Mouse (Mus musculus): ENCODE data around the gene Nos1. TPM values are rescaled to one million over a fixed set of nuclear protein-coding genes. Genes with fewer than 3 reads are reported as not detected.

Nos1 gene
- total RNA-seq, 2 experiments from 2014 or later = 0.15 to 0.17 TPM

DNA sequence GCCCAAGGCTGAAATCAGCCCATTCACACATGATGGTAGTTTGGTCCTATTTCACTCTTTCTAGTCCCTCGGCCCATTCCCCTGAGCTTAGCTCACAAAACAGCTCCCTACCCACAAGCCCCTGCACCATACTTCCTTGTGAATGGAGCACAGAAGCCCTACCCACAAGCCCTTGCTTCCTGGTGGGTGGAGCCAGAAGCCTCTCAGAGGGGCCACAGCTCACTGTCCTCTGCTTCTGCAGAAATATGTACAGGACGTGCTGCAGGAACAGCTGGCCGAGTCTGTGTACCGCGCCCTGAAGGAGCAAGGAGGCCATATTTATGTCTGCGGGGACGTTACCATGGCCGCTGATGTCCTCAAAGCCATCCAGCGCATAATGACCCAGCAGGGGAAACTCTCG is 168.6 kb downstream of the Nos1 start:
- intact Hi-C loops (cut with DNase I) = loop anchor here (5.0 kb wide), 1 partner anchor 337 kb away; no protein-coding TSS in a partner anchor
- no peak for DNase-seq

DNA sequence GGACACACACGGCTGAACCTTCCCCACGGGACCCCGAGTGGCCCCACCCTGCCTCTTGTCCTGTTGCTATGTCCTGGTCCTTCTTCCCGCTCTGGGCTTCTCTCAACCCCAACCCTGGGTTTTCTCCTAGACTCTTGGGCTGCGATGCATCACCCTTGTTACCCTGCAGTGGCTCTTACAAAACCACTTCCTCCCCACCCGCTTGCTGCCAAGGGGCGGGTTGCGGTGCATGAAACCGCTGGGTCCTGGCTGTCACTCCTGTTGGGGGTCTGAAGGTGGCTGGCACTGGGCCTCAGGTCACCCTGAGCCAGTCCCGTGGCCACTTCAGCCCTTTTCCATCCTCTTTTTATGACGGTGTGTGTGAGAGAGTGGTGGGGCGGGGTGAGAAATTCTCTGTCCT is 173.1 kb downstream of the Nos1 start:
- no peak for DNase-seq
- intact Hi-C loops (cut with DNase I) = no loop called here

GRCm38 (mm10) chr5:117954429-117954828 is 173.6 kb downstream of the Nos1 start:
- intact Hi-C loops (cut with DNase I) = no loop called here

DNA sequence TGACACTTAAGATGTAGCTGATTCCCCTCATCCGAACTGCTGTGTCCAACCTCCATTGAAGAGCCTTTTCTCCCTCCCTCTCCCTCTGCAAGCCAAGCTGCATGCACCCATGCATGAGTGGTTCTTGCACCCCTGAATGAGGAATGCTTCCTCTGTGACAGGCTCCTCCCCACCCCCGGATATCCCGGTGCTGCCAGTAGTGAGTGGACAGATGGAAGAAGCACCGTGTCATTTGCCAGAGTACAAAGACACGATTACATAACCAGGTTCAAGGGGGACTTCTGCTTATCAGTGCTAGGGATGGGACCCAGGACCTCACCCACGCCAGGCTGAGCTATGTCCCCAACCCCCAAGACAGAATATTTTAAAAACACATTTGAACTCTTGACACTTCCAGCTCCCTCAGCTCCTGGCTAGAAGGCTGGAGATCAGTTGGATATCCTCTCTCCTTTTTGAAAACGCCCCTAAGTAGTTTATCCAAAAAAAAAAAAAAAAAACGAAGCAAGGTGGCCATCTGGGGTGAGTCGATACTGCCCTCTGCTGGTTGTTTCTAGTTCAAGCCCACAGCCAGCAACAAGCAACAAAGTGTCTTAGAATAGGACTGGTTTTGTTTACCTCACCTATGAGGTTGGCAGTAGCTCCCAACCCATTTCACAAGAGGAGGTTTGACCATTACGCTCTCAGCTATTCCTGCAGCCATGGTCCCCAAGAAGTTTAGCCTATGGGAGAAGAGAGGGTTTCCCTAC is 175.0 kb downstream of the Nos1 start:
- DNase-seq = peak; percentile 11 to 37

More at GRCm38 (mm10) chr5:117954429-117954828, 173.6 kb downstream of the Nos1 start:
- no peak for DNase-seq

GRCm38 (mm10) chr5:117964750-117965149 is 183.9 kb downstream of the Nos1 start:
- intact Hi-C loops (cut with DNase I) = no loop called here
- DNase-seq = no peak

More for the DNA sequence above, 175.0 kb downstream of the Nos1 start:
- intact Hi-C loops (cut with DNase I) = loop anchor here (5.0 kb wide), 1 partner anchor 46 kb away; no protein-coding TSS in a partner anchor

GRCm38 (mm10) chr5:117966956-117967355 is 186.1 kb downstream of the Nos1 start:
- no peak for DNase-seq
- intact Hi-C loops (cut with DNase I) = no loop called here

DNA sequence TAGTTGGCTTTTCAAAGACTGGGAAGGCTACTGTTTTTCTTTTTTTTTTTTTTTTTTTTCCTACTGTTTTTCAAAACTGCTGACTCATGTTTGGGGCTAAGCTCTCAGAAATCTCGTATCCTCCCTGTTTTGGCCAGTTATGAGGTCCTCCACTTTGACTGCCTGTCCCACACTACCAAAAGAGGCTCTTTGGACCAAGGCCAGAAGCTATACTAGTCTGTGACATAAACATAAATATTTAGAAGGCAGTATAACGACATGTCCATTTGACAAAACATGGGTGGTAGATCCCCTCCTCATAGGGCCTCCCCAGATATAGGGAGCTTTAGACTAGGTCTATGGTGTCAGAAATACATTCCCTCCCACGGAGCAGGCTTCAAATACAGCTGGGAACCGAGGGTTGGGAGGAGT is 186.8 kb downstream of the Nos1 start:
- no peak for DNase-seq
- intact Hi-C loops (cut with DNase I) = no loop called here

DNA sequence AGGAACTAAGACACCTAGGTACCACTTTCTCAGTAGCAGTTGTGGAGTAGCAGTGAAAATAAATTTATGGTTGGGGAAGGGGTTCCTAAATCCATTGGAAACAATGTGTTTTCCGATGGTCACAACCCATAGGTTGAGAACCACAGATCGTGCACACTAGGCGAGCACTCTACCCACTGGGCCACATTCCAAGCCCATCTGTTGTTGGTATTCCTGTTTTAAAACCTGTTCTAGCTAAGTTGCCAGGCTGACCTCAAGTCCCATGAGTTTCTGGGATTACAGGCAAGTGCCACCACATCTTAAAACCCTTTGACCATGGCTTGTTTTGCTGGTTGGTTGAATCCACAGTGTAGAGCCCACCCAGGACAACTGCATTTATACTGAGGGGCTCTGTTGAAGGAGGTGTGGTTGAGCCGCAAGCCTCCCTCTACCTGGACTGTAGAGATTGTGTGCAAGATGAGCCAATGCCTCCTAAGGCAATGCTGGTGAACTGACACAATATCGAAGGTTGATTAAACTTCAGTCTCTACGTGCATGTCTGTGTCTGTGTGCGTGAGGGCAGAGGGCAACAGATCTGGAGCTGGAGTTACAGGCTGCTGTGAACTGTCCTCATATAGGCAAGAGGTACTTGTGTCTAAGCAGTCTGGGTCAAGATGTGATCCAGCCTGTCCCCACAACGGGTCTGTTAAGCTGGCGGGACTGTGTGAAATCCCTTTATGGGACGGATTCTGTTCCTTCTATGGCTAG is 189.0 kb downstream of the Nos1 start:
- DNase-seq = no peak

GRCm38 (mm10) chr5:117976263-117976656 is 195.4 kb downstream of the Nos1 start:
- no peak for DNase-seq
- intact Hi-C loops (cut with DNase I) = no loop called here

More for the DNA sequence above, 189.0 kb downstream of the Nos1 start:
- intact Hi-C loops (cut with DNase I) = no loop called here

DNA sequence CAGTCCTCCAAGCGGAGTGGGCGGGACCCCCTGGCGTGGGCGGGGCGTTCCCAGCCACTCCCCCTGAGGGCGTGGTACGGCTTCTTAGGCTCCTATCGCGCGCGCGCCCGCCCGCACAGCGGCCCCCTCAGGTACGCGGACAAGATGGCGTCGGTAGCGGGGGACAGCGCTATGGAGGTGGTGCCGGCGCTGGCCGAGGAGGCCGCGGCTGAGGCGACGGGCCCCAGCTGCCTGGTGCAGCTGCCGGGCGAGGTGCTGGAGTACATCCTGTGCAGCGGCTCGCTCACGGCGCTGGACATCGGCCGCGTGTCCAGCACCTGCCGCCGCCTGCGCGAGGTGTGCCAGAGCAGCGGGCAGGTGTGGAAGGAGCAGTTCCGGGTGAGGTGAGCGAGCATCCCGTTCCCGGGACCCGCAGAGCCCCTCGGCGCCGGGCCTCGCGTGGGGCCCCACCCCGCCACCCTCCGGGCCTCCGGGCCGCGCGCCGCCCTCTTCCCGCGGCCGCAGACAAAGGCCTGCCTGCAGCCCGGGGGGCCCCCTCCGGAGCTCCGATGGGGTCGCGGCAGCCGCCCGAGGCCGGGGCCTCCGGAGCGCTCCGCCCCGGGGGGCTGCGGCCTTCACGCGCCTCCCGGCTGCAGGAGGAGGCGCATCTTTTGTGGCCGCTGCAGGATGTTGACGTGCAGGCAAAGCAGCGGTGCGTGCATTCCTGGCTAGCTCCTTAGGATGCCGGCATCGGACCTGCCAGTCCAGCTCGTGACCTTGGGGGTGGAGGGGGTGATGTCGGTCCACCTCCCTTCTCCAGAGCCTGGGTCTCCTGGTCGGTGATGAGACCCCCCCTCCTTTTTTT is 196.0 kb downstream of the Nos1 start, which contains the start of gene Fbxo21:
Gene Fbxo21 (plus strand): TSS at position 74 of the 844 bp plus-strand sequence.
- intact Hi-C loops (cut with DNase I) = no loop called here
- peak; percentile 97 to 98 for DNase-seq

GRCm38 (mm10) chr5:117977501-117978158 is 196.8 kb downstream of the Nos1 start:
- DNase-seq = peak in 1 of 2 experiments; percentile 45
- intact Hi-C loops (cut with DNase I) = no loop called here

DNA sequence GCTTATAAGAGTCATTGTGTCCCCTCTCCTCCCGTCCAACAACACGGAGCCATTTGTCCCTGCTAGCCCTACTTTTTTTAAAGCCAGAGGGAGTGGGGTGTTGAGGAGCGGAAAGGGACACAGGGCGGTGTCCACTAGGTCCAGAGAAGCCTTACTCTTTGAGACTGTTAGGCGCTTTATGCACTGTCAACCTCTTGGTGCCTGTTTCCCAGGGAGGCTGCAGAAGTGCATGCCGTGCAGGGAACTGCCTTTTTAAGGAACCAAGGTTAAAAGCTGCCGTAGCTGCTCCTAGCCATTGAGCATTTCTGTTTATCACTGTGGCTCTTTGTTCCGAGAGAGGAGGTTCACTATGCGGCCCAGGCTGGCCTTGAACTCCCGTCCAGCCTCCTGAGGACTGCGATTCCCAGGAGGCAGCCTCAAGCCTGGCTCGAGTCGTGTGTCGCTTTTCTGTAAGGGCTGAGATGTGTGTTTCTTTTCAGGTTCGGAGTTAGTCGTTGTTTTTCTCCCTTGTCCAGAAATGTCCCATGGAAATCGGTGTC is 197.4 kb downstream of the Nos1 start:
- intact Hi-C loops (cut with DNase I) = no loop called here
- DNase-seq = no peak

- DNase-seq = no peak
- intact Hi-C loops (cut with DNase I) = no loop called here
These were observed 198.2 kb downstream of the Nos1 start for GRCm38 (mm10) chr5:117979082-117979481.

- intact Hi-C loops (cut with DNase I) = no loop called here
- DNase-seq = no peak
These were observed 200.1 kb downstream of the Nos1 start for GRCm38 (mm10) chr5:117980921-117981320.

DNA sequence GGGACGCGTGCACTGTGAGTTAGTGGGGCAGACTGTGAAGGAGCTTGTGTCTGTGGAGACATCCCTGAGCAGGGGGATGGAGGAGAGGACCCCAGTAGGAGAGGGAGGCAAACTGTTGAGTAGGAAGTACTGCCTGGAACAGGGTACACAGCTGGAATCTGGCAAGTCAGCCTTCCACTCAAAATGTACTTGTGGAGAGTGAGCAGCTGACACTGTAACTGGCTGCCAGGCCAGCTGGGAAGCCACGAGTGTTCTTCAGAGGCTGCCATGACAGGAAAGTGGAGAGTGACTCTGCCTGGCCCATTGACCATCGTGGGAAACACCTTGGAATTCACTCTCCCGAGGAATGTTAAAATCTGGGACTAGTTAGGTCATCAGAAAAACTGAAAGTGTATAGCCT is 201.1 kb downstream of the Nos1 start:
- DNase-seq = no peak
- intact Hi-C loops (cut with DNase I) = no loop called here

GRCm38 (mm10) chr5:117986327-117986726 is 205.5 kb downstream of the Nos1 start:
- no peak for DNase-seq
- intact Hi-C loops (cut with DNase I) = no loop called here

- intact Hi-C loops (cut with DNase I) = no loop called here
- DNase-seq = no peak
These were observed 207.1 kb downstream of the Nos1 start for GRCm38 (mm10) chr5:117987891-117988290.

- intact Hi-C loops (cut with DNase I) = no loop called here
- no peak for DNase-seq
These were observed 207.5 kb downstream of the Nos1 start for GRCm38 (mm10) chr5:117988367-117988766.

DNA sequence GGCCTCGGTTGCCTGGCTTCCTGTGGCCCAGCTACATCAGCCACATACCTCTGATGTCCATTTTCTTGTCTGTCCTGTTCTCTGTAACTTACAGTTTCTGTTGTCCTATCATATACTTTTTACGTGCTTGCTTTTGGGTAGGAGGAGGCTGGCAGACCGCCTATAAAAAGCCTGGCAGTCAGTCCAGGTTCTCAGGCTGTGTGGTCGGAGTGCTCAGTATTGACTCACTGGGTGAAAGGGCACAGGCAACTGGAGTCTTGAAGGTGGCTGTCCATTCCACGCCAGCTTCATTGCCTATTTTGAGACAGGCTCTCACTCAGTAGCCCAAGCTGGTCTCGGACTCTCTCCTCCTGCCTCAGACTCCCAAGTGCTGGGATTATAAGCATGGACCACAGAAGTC is 208.9 kb downstream of the Nos1 start:
- intact Hi-C loops (cut with DNase I) = no loop called here
- DNase-seq = peak; percentile 76

DNA sequence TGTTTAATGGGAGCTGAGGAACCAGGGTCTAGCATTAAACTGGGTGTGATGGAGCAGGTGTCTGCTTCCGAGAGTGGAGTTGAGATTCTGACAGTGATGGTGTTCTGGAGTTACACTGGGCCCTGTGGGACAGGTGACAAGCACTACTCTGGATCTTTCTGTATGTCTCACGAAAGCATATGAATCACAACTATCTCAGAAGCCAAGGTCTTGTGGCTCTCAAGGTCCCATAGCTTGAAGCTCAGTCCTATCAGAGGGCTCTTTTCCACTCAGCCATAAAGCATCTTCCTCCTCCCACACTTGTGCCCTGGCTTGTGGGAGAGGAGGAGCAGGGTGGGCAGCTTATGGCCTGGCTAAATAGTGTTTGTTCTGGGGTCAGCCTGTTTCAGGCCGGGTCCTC is 210.1 kb downstream of the Nos1 start:
- intact Hi-C loops (cut with DNase I) = no loop called here
- no peak for DNase-seq
